Mouse (Mus musculus) thymus, postnatal 0 days (tissue): ENCODE measurements around the gene Gm3591. TPM values are rescaled to one million over a fixed set of nuclear protein-coding genes. Genes with fewer than 3 reads are reported as not detected.
"Not testable (repeated sequence)": the region's sequence is repeated elsewhere in the genome, so short reads cannot be mapped to it uniquely, and the experiment has no call there.

Experiments
- DNase-seq: peaks from one replicate; pipeline ENCODE4 v3.0.0-alpha.2; 2015; ENCODE audit warnings: low spot score
- polyA plus RNA-seq: library from polyadenylated mRNA; unstranded; fragments of >200 nt; fragmentation: Nextera tagmentation; extraction: Ambion mirVana; gene quantifications from 2 replicates; pipeline ENCODE4 v1.2.1, GENCODE M21; 2015

Gene Gm3591
- polyA plus RNA-seq, result 0.23 TPM in 1 of 2 replicates, not detected in the other

GRCm38 (mm10) chr14:6412382-6412781 is at the start of gene Gm3591:
Gm3591 (minus strand) TSS chr14:6412482.
- DNase-seq, result not testable (repeated sequence)

- DNase-seq, result not testable (repeated sequence)
Measured at GRCm38 (mm10) chr14:6444511-6444910, 32.2 kb upstream of the Gm3591 start, which contains the start of gene Gm3594. Gm3594 (minus strand) TSS chr14:6444611.

GRCm38 (mm10) chr14:6440774-6441173 is 28.5 kb upstream of the Gm3591 start:
- not testable (repeated sequence) for DNase-seq

- DNase-seq, result not testable (repeated sequence)
Measured at GRCm38 (mm10) chr14:6440206-6440605, 27.9 kb upstream of the Gm3591 start.

- not testable (repeated sequence) for DNase-seq
Measured at GRCm38 (mm10) chr14:6426766-6427165, 14.5 kb upstream of the Gm3591 start.

- not testable (repeated sequence) for DNase-seq
Measured at GRCm38 (mm10) chr14:6426353-6426752, 14.1 kb upstream of the Gm3591 start.

- not testable (repeated sequence) for DNase-seq
Measured at GRCm38 (mm10) chr14:6390219-6390618, 22.1 kb downstream of the Gm3591 start, which contains the start of gene Gm16440. Gm16440 (minus strand) TSS chr14:6390319.

Other genes starting within 250 kb of the Gm3591 start
- not detected in 2 replicates for gene Gm21560, start 193.2 kb downstream of the Gm3591 start, polyA plus RNA-seq
- gene Gm3411, start 125.2 kb downstream of the Gm3591 start, polyA plus RNA-seq, result 0.14 and 0.21 TPM in 2 replicates
- gene Gm21103, start 107.6 kb downstream of the Gm3591 start, polyA plus RNA-seq, result not detected in 2 replicates
- gene Gm3618, start 68.8 kb downstream of the Gm3591 start, polyA plus RNA-seq, result not detected in 2 replicates
- not detected in 2 replicates for gene Gm16440, start 22.2 kb downstream of the Gm3591 start, polyA plus RNA-seq
- gene Gm3594, start 32.1 kb upstream of the Gm3591 start, polyA plus RNA-seq, result 0.14 TPM in 1 of 2 replicates, not detected in the other
- gene Gm8356, start 124.8 kb upstream of the Gm3591 start, polyA plus RNA-seq, result not detected in 2 replicates
- gene Gm3629, start 178.1 kb upstream of the Gm3591 start, polyA plus RNA-seq, result not detected in 2 replicates
- gene Gm3460, start 209.9 kb upstream of the Gm3591 start, polyA plus RNA-seq, result not detected in 2 replicates